Mouse (Mus musculus): ENCODE data around the gene Ubr1. TPM values are rescaled to one million over a fixed set of nuclear protein-coding genes. Genes with fewer than 3 reads are reported as not detected.

Gene Ubr1
- polyA plus RNA-seq, 1 experiment from 2014 or later, result 10.8 TPM

DNA sequence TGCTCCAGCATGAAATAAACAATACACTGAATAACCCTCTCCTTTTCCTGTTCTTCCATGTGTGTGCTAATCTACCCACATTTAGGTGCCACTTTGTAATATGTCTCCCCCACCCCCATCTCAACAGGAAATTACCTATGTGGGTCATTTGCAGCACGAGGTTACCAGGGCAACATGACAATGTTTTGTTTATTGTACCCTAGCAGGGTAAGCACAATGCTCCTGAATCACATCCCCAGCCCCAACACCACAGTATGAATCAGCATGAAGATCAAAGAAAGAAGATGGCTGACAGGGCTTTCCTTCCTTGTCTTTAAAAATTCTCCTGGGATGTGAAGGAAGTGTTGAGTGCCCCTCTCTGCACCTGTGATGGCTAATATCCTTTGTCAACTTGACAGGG, 117.9 kb downstream of the Ubr1 start:
- H3K27ac ChIP-seq (replicated peaks), result no peak overlapping the region
- 19% methylated on average over 1 of the region's 1 CpGs for WGBS (ENCODE audit: insufficient replicate concordance)
- H3K9ac ChIP-seq, result no peak overlapping the region
- peaks cover 19% of the 10 kb centered on the region for H3K4me1 ChIP-seq (replicated peaks)
- no peak overlapping the region for H3K4me2 ChIP-seq
- no peaks in the 10 kb centered on the region for H3K27me3 ChIP-seq
- H3K9me3 ChIP-seq (replicated peaks), result no peaks in the 10 kb centered on the region
- no peak overlapping the region for H3K4me3 ChIP-seq (replicated peaks)
- no peaks in the 10 kb centered on the region for H3K36me3 ChIP-seq (replicated peaks)
- no peak for ATAC-seq (ENCODE audit: insufficient read depth)

DNA sequence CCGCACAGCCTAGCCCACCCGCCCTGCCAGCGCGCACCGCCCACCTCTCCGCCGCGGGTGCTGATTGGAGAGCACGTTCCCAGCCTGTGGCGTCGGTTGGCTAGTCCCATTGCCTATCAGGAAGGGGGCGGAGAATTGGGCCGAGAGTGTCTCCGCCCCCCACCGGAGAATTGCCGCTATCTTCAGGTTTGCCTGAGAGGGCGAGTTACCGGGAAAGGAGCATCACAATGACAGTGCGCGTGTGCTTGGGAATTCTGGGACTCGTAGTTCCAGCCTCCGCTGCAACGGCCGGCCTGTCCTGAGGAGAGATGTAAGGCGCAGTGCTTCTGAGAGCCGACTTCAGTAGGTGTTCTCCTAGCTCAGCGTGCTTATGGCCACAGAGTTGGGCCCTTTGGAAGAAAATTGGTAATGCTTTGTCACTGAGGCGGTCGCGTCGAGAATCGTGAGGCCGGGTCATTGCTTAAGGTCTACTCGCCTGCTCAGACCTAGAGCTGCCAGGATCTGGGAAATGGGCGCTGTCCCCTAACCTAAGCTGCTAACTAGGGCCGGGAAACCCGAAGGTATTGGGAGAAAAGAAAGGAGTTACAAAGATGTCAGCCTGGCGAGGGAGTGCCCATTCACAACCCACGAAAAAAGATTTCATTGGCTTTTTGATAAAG, 120.0 kb downstream of the Ubr1 start, which contains the start of gene Ttbk2:
Gene Ttbk2, minus strand, starts transcription at position 181 of the 659 bp plus-strand sequence.
- H3K27ac ChIP-seq (replicated peaks), result peak within 1 kb of the TSS; percentile 69
- H3K4me3 ChIP-seq (replicated peaks), result peak within 1 kb of the TSS; percentile 96
- H3K9me3 ChIP-seq (replicated peaks), result no peaks in the 10 kb centered on the region
- H3K9ac ChIP-seq, result peak within 1 kb of the TSS; percentile 86
- H3K36me3 ChIP-seq (replicated peaks), result no peaks in the 10 kb centered on the region
- under 1% methylated on average over 39 of the region's 39 CpGs for WGBS (ENCODE audit: insufficient replicate concordance)
- peak within 1 kb of the TSS; percentile 93 for H3K4me2 ChIP-seq
- H3K27me3 ChIP-seq, result no peaks in the 10 kb centered on the region
- peaks cover 20% of the 10 kb centered on the region for H3K4me1 ChIP-seq (replicated peaks)
- peak; percentile 100 for ATAC-seq (ENCODE audit: insufficient read depth)

DNA sequence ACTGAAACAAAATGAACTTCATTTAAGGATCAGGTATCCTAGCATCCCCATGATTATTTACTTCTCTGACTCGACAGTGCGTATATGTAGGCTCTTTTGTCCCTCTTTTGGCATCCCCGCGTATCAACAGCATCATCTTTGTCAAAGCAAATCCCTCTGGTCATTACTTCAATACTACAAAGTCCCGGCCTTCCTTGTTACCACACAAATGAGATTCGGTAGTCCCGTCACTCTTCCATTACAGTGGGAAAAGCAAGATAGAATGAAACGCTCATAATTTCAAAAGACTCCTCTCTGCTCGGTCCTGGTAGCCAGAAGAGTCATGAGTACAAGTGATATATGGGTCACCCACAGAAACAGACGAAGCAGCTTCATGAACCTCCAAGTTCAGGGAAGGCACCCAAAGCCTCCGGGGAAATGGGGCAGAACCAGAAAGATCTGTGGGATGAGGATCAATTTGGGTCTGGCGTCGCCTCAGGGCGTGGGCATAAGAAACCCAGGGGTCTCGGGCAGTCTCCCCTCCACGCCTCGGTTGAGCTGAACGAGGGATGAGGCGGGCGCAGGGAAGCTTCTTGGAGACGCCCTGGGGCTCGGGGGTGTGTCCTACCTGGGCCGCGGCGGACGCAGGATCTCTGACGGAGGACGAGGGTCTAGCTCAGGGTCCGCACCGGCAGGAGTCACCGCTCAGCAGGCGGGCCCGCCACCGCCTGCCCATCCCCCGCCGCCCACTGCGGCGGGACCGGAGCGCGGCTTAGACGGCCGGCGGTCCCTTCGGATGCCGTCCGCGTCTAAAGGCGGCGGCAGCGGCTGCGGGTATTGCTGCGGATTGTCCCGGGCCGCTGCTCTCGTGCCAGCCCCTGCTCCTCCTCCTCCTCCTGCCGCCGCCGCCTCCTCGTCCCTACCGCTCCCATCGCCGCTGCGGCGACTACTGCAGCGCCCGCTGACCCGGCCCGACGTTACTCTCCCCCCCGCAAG, 120.8 kb downstream of the Ubr1 start, which contains the start of gene Cdan1:
Gene Cdan1, minus strand, starts transcription at position 680 of the 975 bp plus-strand sequence.
- H3K27me3 ChIP-seq, result no peaks in the 10 kb centered on the region
- peak within 1 kb of the TSS; percentile 86 for H3K9ac ChIP-seq
- H3K4me3 ChIP-seq (replicated peaks), result peak within 1 kb of the TSS; percentile 96
- under 1% methylated on average over 58 of the region's 71 CpGs for WGBS (ENCODE audit: insufficient replicate concordance)
- H3K9me3 ChIP-seq (replicated peaks), result no peaks in the 10 kb centered on the region
- peaks cover 24% of the 10 kb centered on the region for H3K4me1 ChIP-seq (replicated peaks)
- peak; percentile 75 for ATAC-seq (ENCODE audit: insufficient read depth)
- H3K4me2 ChIP-seq, result peak within 1 kb of the TSS; percentile 93
- peak within 1 kb of the TSS; percentile 69 for H3K27ac ChIP-seq (replicated peaks)
- no peaks in the 10 kb centered on the region for H3K36me3 ChIP-seq (replicated peaks)

DNA sequence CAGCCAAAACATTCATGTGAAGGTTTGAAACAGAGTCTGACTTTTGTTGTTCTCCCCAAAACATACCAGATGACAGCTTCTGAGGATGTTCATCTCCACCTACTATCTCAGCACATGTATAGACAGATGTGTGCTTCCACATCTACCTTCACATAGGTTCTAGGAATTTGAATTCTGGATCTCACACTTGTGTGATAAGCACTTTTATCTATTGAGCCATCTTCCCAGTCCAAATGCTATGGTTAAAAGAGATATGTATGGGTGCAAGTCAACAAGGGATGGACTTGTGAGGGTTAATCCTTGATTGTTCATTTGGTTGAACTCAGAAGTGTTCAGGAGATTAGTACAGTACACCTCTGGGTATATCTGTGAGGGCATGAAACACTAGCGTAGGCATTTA, 125.2 kb downstream of the Ubr1 start:
- Histone ChIP-seq H3K9me3 (replicated peaks) (no peaks in the 10 kb centered on the region), H3K36me3 (replicated peaks) (no peaks in the 10 kb centered on the region), H3K4me3 (replicated peaks) (no peak overlapping the region), H3K9ac (no peak overlapping the region), H3K27ac (replicated peaks) (no peak overlapping the region), H3K4me2 (no peak overlapping the region), H3K27me3 (no peaks in the 10 kb centered on the region), H3K4me1 (replicated peaks) (peaks cover 14% of the 10 kb centered on the region)
- ATAC-seq (ENCODE audit: insufficient read depth), result no peak
- 67% methylated on average over 1 of the region's 1 CpGs for WGBS (ENCODE audit: insufficient replicate concordance)

DNA sequence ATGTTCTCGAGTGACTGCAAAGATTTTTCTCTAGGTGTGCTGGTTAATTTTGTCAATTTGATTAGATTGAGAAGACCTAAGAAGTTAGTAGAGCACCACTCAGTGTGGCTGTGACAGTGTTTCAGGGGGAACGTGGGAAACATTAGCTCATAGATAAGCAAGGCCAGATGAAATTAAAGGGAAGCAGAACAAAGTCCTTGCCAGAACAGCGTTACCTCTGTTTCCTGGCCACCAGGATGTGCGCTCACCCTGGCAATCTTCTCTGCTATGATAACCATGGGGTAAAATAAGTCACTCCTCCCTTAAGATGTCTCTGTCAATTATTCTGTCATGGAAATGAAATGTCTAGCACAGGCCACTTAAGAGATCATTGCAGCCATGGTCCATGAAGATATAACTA, 126.5 kb downstream of the Ubr1 start:
- H3K4me1 ChIP-seq (replicated peaks), result peaks cover 5% of the 10 kb centered on the region
- H3K27ac ChIP-seq (replicated peaks), result no peak overlapping the region
- H3K36me3 ChIP-seq (replicated peaks), result no peaks in the 10 kb centered on the region
- H3K9ac ChIP-seq, result no peak overlapping the region
- ATAC-seq (ENCODE audit: insufficient read depth), result no peak
- no peak overlapping the region for H3K4me3 ChIP-seq (replicated peaks)
- no peaks in the 10 kb centered on the region for H3K27me3 ChIP-seq
- 22% methylated on average over 4 of the region's 4 CpGs for WGBS (ENCODE audit: insufficient replicate concordance)
- H3K4me2 ChIP-seq, result no peak overlapping the region
- no peaks in the 10 kb centered on the region for H3K9me3 ChIP-seq (replicated peaks)

DNA sequence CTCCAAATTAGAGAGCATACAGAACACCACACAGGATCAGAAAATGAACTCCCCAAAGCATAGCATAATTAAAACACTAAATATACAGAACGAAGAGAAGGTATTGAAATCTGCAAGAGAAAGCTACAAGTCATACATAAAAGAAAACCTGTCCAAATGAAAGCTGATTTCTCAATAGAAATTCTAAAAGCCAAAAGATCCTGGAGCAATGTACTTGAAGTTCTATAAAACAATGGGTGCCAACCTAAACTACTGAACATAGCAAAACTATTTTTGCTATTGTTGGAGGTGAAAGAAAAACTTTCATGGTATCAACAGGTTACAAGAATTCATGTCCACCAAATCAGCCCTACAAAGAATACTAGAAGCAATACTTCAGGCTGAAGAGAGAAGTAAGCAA, 129.3 kb downstream of the Ubr1 start:
- H3K4me1 ChIP-seq (replicated peaks), result peaks cover 4% of the 10 kb centered on the region; the same call in 1 of the 2 replicates
- H3K27me3 ChIP-seq, result no peaks in the 10 kb centered on the region
- H3K9ac ChIP-seq, result no peak overlapping the region
- H3K36me3 ChIP-seq (replicated peaks), result no peaks in the 10 kb centered on the region
- H3K4me3 ChIP-seq (replicated peaks), result no peak overlapping the region
- WGBS (ENCODE audit: insufficient replicate concordance), result 56% methylated on average over 1 of the region's 1 CpGs
- H3K9me3 ChIP-seq (replicated peaks), result no peaks in the 10 kb centered on the region
- no peak for ATAC-seq (ENCODE audit: insufficient read depth)
- H3K27ac ChIP-seq (replicated peaks), result no peak overlapping the region
- H3K4me2 ChIP-seq, result no peak overlapping the region

DNA sequence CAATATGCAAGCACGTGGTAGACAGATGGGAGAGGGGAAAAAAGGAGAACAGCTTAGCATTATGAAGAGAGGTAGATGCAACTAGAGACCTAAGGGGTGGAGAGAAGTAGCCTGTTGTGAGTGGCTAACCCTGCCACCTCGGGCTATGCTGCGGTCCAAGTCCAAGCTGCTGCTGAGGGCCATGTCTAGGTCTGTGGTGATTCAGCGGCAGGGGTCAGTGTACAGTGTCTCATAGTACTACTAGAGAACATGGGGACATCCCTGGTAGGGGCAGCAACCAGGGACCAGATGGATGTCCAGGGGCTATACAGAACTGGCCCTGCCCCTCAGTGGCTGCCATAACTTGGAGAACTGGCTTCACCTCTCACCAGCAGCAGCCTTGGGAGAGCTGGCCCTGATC, 135.3 kb downstream of the Ubr1 start:
- Histone ChIP-seq H3K9me3 (replicated peaks) (no peaks in the 10 kb centered on the region), H3K9ac (no peak overlapping the region), H3K4me1 (replicated peaks) (no peaks in the 10 kb centered on the region), H3K36me3 (replicated peaks) (no peaks in the 10 kb centered on the region), H3K27me3 (no peaks in the 10 kb centered on the region), H3K27ac (replicated peaks) (no peak overlapping the region), H3K4me2 (no peak overlapping the region), H3K4me3 (replicated peaks) (no peak overlapping the region)
- no peak for ATAC-seq (ENCODE audit: insufficient read depth)
- 65% methylated on average over 4 of the region's 4 CpGs for WGBS (ENCODE audit: insufficient replicate concordance)

DNA sequence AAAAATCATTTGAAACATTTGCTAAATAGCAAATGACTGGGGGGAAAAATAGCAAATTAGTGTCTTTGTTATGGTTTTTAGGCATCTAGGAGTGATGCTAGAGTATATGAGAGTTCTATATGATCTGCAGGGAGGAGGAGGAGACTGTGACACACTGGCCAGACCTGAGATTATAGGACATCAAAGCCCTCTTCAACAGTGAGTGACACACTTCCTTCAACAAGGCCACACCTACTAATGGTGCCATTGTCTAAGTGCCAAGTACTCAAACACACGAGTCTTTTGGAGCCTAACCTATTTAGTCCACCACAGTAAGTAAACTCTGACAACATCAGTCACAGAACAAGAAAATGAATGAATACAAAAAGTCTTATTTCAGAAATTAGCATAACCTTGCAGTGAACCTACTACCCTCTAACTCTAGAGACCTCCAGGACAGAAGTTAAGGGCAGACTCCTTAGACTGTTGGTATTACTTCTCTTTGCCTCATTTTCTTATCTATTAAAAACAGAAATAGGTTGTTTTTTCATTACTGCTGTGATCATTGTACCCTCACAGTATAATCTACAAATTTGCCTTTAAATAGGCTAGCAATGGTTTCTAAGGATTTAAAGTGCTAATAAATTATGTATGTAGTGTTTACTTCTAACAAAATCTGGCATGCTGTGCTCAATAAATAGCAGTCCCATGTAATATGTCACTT, 143.4 kb downstream of the Ubr1 start:
- no peak for ATAC-seq (ENCODE audit: insufficient read depth)
- 23% methylated on average over 1 of the region's 1 CpGs for WGBS (ENCODE audit: insufficient replicate concordance)
- no peaks in the 10 kb centered on the region; the same call in 1 of the 2 replicates for H3K4me1 ChIP-seq (replicated peaks)

More for the DNA sequence above, 143.4 kb downstream of the Ubr1 start:
- Histone ChIP-seq H3K9ac (no peak overlapping the region), H3K4me3 (replicated peaks) (no peak overlapping the region), H3K36me3 (replicated peaks) (no peaks in the 10 kb centered on the region), H3K27ac (replicated peaks) (no peak overlapping the region), H3K4me2 (no peak overlapping the region), H3K9me3 (replicated peaks) (no peaks in the 10 kb centered on the region), H3K27me3 (no peaks in the 10 kb centered on the region)

Small RNAs within 50 kb of the gene (microRNA-seq; reads per million reads assigned to microRNA genes)
- 1.0 reads per million for gene Gm44325

Other genes with a start within 250 kb of the Ubr1 start
- gene Cdan1, start 120.6 kb downstream of the Ubr1 start, polyA plus RNA-seq (2015; fragmentation: Nextera tagmentation; extraction: Ambion mirVana), result 3.2 and 4.7 TPM in 2 replicates
- 0.62 and 0.69 TPM in 2 replicates for gene Ttbk2, start 120.1 kb downstream of the Ubr1 start, polyA plus RNA-seq (2015; fragmentation: Nextera tagmentation; extraction: Ambion mirVana)
- 2.2 and 2.6 TPM in 2 replicates for gene Tmem62, start 6.3 kb upstream of the Ubr1 start, polyA plus RNA-seq (2015; fragmentation: Nextera tagmentation; extraction: Ambion mirVana)
- gene Ccndbp1, start 37.7 kb upstream of the Ubr1 start, polyA plus RNA-seq (2015; fragmentation: Nextera tagmentation; extraction: Ambion mirVana), result 51.1 and 52.6 TPM in 2 replicates
- 161 and 174 TPM in 2 replicates for gene Epb42, start 66.4 kb upstream of the Ubr1 start, polyA plus RNA-seq (2015; fragmentation: Nextera tagmentation; extraction: Ambion mirVana)
- not detected in 2 replicates for gene Tgm5, start 115.1 kb upstream of the Ubr1 start, polyA plus RNA-seq (2015; fragmentation: Nextera tagmentation; extraction: Ambion mirVana)
- not detected in 2 replicates for gene Tgm7, start 139.1 kb upstream of the Ubr1 start, polyA plus RNA-seq (2015; fragmentation: Nextera tagmentation; extraction: Ambion mirVana)
- 8.1 and 8.9 TPM in 2 replicates for gene Adal, start 169.7 kb upstream of the Ubr1 start, polyA plus RNA-seq (2015; fragmentation: Nextera tagmentation; extraction: Ambion mirVana)
- gene Lcmt2, start 169.9 kb upstream of the Ubr1 start, polyA plus RNA-seq (2015; fragmentation: Nextera tagmentation; extraction: Ambion mirVana), result 8.8 and 10.5 TPM in 2 replicates
- 17.8 and 21.8 TPM in 2 replicates for gene Tubgcp4, start 199.9 kb upstream of the Ubr1 start, polyA plus RNA-seq (2015; fragmentation: Nextera tagmentation; extraction: Ambion mirVana)
- gene Zscan29, start 200.4 kb upstream of the Ubr1 start, polyA plus RNA-seq (2015; fragmentation: Nextera tagmentation; extraction: Ambion mirVana), result 3.8 and 4.3 TPM in 2 replicates